17 mouse cellular contexts compared by ENCODE assay signal in genomic region chr11:32594122-32594521, GRCm38 (mm10). TPM values are rescaled to one million over a fixed set of nuclear protein-coding genes. Genes with fewer than 3 reads are reported as not detected.
DNase-seq lines count a peak whose midpoint lies in the region; ATAC-seq and TF ChIP-seq lines count a peak whose summit lies in the region.
"Had no signal": no experiment of that assay in that cellular context is flagged by ENCODE, and none has a peak within 500 bp of the region (broad histone marks: within the 10 kb centered on the region; RNA-seq: fewer than 3 reads in every experiment).

No protein-coding gene starts in this region.

- 0 out of 2 replicates have a peak, but pooled peaks have one; percentile 17 for TF ChIP-seq CTCF in heart, postnatal 0 days (IDR thresholded peaks at IDR 0.05; ENCODE audit: low read depth)
- peak; percentile 31 for TF ChIP-seq CTCF in liver, postnatal 0 days (IDR thresholded peaks at IDR 0.05; ENCODE audit: low read depth)
- TF ChIP-seq CTCF in E14TG2a.4 (conservative IDR thresholded peaks at IDR 0.05; ENCODE audit: low read length): peak; percentile 49

- H3K27ac ChIP-seq in heart, postnatal 0 days (ENCODE audit: low read depth): no peak overlapping the region
- H3K27ac ChIP-seq in liver, postnatal 0 days (ENCODE audit: low read depth): no peak overlapping the region
- no peak overlapping the region for H3K27ac ChIP-seq in liver, embryonic 12.5 days
- H3K27ac ChIP-seq: forebrain, embryonic 13.5 days; hindbrain, embryonic 14.5 days; limb, embryonic 12.5 days had no signal

- no peaks in the 10 kb centered on the region for H3K9me3 ChIP-seq in heart, postnatal 0 days (replicated peaks; ENCODE audit: control insufficient read depth, low read length)
- 0 out of 2 replicates have a peak, but pooled peaks cover 3% of the 10 kb centered on the region for H3K9me3 ChIP-seq in liver, postnatal 0 days (ENCODE audit: low read length)
- H3K9me3 ChIP-seq in liver, embryonic 12.5 days (replicated peaks): peaks cover 4% of the 10 kb centered on the region; the same call in 1 of the 2 replicates
- peaks cover 16% of the 10 kb centered on the region for H3K9me3 ChIP-seq in E14TG2a.4 (ENCODE audit: low read length)
- H3K9me3 ChIP-seq: forebrain, embryonic 13.5 days had no signal

- H3K27me3 ChIP-seq in heart, postnatal 0 days (ENCODE audit: control insufficient read depth, insufficient read depth, low read length): no peaks in the 10 kb centered on the region
- H3K27me3 ChIP-seq in liver, postnatal 0 days (ENCODE audit: insufficient read depth, low read length): no peaks in the 10 kb centered on the region
- no peaks in the 10 kb centered on the region for H3K27me3 ChIP-seq in liver, embryonic 12.5 days (replicated peaks)
- no peaks in the 10 kb centered on the region for H3K27me3 ChIP-seq in E14TG2a.4 (ENCODE audit: insufficient read depth, low read length)
- H3K27me3 ChIP-seq: forebrain, embryonic 13.5 days; limb, embryonic 12.5 days had no signal

- intact Hi-C loops in heart, postnatal 10 days (cut with DNase I): no loop called here

- H3K4me1 ChIP-seq in heart, postnatal 0 days (ENCODE audit: control insufficient read depth, insufficient read depth): no peaks in the 10 kb centered on the region
- H3K4me1 ChIP-seq in liver, postnatal 0 days (ENCODE audit: insufficient read depth): no peaks in the 10 kb centered on the region
- no peaks in the 10 kb centered on the region for H3K4me1 ChIP-seq in liver, embryonic 12.5 days
- H3K4me1 ChIP-seq in E14TG2a.4 (replicated peaks; ENCODE audit: low read depth, low read length): peaks cover 29% of the 10 kb centered on the region
- H3K4me1 ChIP-seq: limb, embryonic 12.5 days had no signal

- H3K4me3 ChIP-seq in heart, postnatal 0 days (ENCODE audit: low read depth, low read length): no peak overlapping the region
- H3K4me3 ChIP-seq in liver, postnatal 0 days (ENCODE audit: low read depth, low read length): no peak overlapping the region
- no peak overlapping the region for H3K4me3 ChIP-seq in liver, embryonic 12.5 days
- no peak overlapping the region for H3K4me3 ChIP-seq in E14TG2a.4 (replicated peaks; ENCODE audit: low read length)
- H3K4me3 ChIP-seq: forebrain, embryonic 13.5 days; limb, embryonic 12.5 days; myocyte had no signal

- no peak for TF ChIP-seq EP300 in heart, postnatal 0 days (IDR thresholded peaks at IDR 0.05; ENCODE audit: low read depth)
- no peak for TF ChIP-seq EP300 in liver, postnatal 0 days (IDR thresholded peaks at IDR 0.05; ENCODE audit: low read depth)

- no peak for ATAC-seq in heart, postnatal 0 days (ENCODE audit: insufficient read depth, low read depth)
- no peak for ATAC-seq in liver, postnatal 0 days
- ATAC-seq in liver, embryonic 12.5 days: no peak
- ATAC-seq: forebrain, embryonic 13.5 days had no signal

- no peak overlapping the region for H3K9ac ChIP-seq in heart, postnatal 0 days (replicated peaks; ENCODE audit: low read depth, low read length)
- no peak overlapping the region for H3K9ac ChIP-seq in liver, postnatal 0 days (replicated peaks)
- no peak overlapping the region for H3K9ac ChIP-seq in liver, embryonic 12.5 days
- H3K9ac ChIP-seq: forebrain, embryonic 13.5 days; hindbrain, embryonic 14.5 days; limb, embryonic 12.5 days had no signal

- WGBS in heart, postnatal 0 days: 86% methylated on average over 4 of the region's 4 CpGs
- 88% methylated on average over 4 of the region's 4 CpGs for WGBS in liver, postnatal 0 days (ENCODE audit: insufficient replicate concordance)
- 71% methylated on average over 4 of the region's 4 CpGs for WGBS in liver, embryonic 12.5 days (ENCODE audit: insufficient replicate concordance)

- no peak overlapping the region for H3K4me2 ChIP-seq in heart, postnatal 0 days (ENCODE audit: low read depth, low read length)
- no peak overlapping the region for H3K4me2 ChIP-seq in liver, postnatal 0 days (ENCODE audit: low read depth, low read length)
- no peak overlapping the region for H3K4me2 ChIP-seq in liver, embryonic 12.5 days
- H3K4me2 ChIP-seq: forebrain, embryonic 13.5 days; hindbrain, embryonic 14.5 days; limb, embryonic 12.5 days had no signal

- DNase-seq in heart, postnatal 0 days (ENCODE audit: low spot score): no peak
- DNase-seq in heart, postnatal 10 days: no peak
- DNase-seq in liver, postnatal 0 days: no peak
- DNase-seq in R1 (ENCODE audit: low read depth, low spot score): peak; percentile 50
- DNase-seq in adrenal gland, adult 8-10 months: no peak
- DNase-seq: adrenal gland, adult 2 months; cerebellum, adult 9-11 months; embryo, embryonic 11 days; heart, adult 18-20 months; kidney, adult 9 months; spleen, adult 18-20 months had no signal

- H3K36me3 ChIP-seq in heart, postnatal 0 days (replicated peaks; ENCODE audit: control insufficient read depth, insufficient read depth, low read length): no peaks in the 10 kb centered on the region; the same call in 1 of the 2 replicates
- peaks cover 15% of the 10 kb centered on the region for H3K36me3 ChIP-seq in liver, postnatal 0 days (replicated peaks; ENCODE audit: insufficient read depth, low read length)
- H3K36me3 ChIP-seq in liver, embryonic 12.5 days: peaks cover 57% of the 10 kb centered on the region
- H3K36me3 ChIP-seq in E14TG2a.4 (ENCODE audit: insufficient read depth, low read length): peaks cover 28% of the 10 kb centered on the region
- H3K36me3 ChIP-seq: limb, embryonic 12.5 days had no signal

RNA-seq across cellular contexts. Expression of gene Fbxw11, which starts 48.4 kb away (rescaled TPM):
- total RNA-seq in heart, postnatal 0 days (2014; rRNA removed; ENCODE audit: low replicate concordance): 58.3 and 80.4 TPM in 2 replicates
- polyA plus RNA-seq in heart, postnatal 0 days (2015; fragmentation: Nextera tagmentation; extraction: Ambion mirVana): 40.5 and 45.9 TPM in 2 replicates
- total RNA-seq in heart, postnatal 10 days (2021): 10 to 100 TPM; 65.4 to 67.4 TPM
- 14.1 and 15.4 TPM in 2 replicates for polyA plus RNA-seq in liver, postnatal 0 days (2015; fragmentation: Nextera tagmentation; extraction: Ambion mirVana)
- polyA plus RNA-seq in liver, embryonic 12.5 days (2016; fragmentation: Nextera tagmentation; extraction: Ambion mirVana): 34.5 and 36.0 TPM in 2 replicates
- total RNA-seq in adrenal gland, adult 8-10 months (2022): 100 to 1,000 TPM; 117 to 132 (median 119) TPM
